Mouse (Mus musculus) layer of hippocampus, postnatal 36 days (tissue): ENCODE results near the gene AA986860. TPM values are rescaled to one million over a fixed set of nuclear protein-coding genes. Genes with fewer than 3 reads are reported as not detected.

ENCODE experiments used
- DNase-seq, 2 experiments: peaks; one replicate each; pipeline ENCODE4 v3.0.0; 2022
- total RNA-seq, 2 experiments: library from RNA; stranded (reverse); gene quantifications; 2 replicates each; pipeline ENCODE4 v1.2.3; 2021

AA986860 gene
- 1 to 10 TPM; 1.3 TPM for total RNA-seq

DNA sequence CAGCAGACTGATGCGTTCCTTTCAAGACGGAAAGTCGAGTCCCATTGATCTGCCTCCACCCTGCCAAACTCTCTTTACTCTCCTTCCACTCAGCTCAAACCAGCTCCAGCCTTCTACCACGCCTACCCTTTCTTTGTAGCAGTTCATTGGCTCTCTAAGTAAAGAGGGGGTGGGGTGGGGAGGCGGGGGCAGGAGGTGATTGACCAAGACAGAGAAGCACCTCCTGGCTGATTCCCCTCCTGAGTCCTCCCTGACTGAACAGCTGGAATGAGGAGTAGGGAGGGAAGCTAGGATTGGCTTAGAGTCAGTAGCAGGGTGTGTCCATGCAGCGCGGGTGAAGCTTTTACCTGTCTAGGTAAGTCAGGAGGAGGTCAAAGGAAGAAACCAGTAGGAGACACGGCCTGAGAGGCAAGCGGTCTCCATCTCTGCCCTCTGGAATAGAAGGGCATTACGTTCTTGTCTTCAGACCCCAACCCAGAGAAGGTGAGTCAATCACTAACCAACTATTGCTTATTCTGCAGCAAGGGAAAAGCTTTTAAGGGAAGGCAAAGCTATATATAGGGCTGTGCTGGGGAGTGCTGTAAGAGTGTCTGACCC is at the start of gene AA986860:
Gene AA986860, plus strand, starts transcription at position 236 of the 597 bp plus-strand sequence.
- DNase-seq = no peak

GRCm38 (mm10) chr1:130683905-130684304 is 47.9 kb upstream of the AA986860 start:
- DNase-seq = no peak

- no peak for DNase-seq
These were observed 33.2 kb upstream of the AA986860 start for GRCm38 (mm10) chr1:130698601-130699000.

- DNase-seq = peak; percentile 29 to 55
These were observed 31.7 kb upstream of the AA986860 start for GRCm38 (mm10) chr1:130699937-130700633.

GRCm38 (mm10) chr1:130701976-130702375 is 29.8 kb upstream of the AA986860 start:
- no peak for DNase-seq

GRCm38 (mm10) chr1:130703613-130704012 is 28.2 kb upstream of the AA986860 start:
- DNase-seq = no peak

DNA sequence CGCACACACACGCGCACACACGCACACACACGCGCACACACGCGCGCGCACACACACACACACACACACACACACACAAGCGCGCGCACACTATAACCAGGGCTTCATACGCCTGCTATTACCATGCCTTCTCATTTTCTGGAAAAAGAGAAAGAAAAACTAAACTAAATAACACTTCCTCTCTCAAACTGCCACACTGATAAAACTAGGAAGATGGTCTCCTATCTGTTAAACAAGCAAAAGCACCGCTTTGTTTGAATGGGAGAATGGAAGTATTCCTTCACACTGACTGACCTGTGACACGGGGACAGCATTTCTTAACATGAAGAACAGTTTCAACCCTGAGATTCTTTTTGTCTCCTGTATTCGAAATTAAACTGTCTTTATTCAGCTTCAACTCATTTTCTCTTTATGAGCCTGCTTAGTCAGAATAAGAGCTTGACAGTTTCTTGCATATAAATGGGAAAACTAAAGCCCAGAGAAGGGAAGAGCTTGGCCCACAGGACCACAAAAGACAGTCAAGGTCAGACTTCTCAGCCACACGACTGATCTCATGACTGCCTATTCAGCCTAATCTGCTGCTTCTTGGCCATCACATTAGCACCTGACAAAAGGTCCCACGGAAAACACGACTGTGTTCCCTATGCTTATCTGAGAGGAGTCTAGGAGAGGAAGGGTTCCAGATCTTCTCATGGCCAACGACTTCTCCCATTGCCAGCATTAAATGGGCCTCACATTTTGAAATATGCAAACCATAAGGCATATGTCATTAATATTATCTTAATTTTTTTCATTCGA is 21.3 kb upstream of the AA986860 start:
- no peak for DNase-seq

DNA sequence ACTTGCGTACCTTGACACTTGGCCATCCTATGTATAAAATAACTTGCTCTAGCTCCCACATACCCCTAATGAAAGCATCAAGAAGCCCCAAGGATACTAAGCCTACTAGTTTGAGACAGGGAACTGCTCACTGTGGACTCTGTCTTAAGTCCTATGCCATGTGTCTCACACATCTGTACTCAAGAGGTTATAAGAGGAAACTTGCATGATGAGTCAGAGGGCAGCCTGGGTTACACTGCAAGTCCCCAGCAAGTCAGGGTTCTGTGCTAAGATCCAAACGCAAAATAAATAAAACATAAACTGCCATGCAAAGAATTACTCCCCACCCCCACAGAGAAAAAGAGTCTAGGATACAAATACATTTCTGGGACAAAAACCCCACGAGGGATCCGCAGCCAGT is 17.7 kb upstream of the AA986860 start:
- DNase-seq = no peak

DNA sequence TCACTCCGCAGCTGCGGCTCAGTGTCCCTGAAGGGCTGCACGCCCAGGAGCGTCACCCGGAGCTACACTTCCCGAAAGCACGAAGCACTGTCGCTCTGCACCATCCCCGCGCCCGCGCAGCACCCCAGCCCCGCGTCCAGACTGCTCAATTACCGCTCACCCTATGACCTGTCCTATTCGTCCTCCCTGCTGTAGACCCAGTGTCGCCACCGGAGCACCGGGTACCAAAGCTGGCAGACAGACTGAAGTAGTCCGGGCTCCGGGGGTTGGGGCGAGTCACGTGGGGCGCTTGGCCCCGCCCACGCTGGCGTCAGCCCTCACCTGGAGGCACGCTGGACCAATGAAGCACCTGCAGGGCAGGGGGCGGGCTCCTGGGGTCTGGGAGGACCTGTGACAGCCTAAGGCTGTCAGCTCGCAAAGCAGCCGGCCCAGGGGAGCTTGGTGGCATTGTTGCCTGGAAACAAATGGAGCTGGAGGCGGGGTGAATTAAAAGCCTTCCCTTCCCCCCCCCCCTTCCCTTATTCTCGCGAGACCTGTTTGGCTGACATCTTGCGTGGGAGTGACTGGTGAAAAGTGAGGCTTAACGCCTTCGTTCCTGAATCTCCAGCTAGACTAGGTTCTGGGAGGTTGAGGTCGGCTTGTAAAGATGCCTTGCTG is 16.1 kb upstream of the AA986860 start, which contains the start of gene Gm29427:
Gene Gm29427, minus strand, starts transcription at position 239 of the 657 bp plus-strand sequence.
- DNase-seq = peak; percentile 92 to 93

GRCm38 (mm10) chr1:130716218-130716512 is 15.6 kb upstream of the AA986860 start:
- no peak for DNase-seq

GRCm38 (mm10) chr1:130716513-130717290 is 15.1 kb upstream of the AA986860 start:
- DNase-seq = peak; percentile 41 to 66

- peak; percentile 84 to 85 for DNase-seq
These were observed 14.4 kb upstream of the AA986860 start, which contains the start of gene Yod1 for GRCm38 (mm10) chr1:130717291-130717871. TSS of gene Yod1 (plus strand) at chr1:130717327.

GRCm38 (mm10) chr1:130724206-130724605 is 7.6 kb upstream of the AA986860 start:
- no peak for DNase-seq

GRCm38 (mm10) chr1:130726396-130726795 is 5.4 kb upstream of the AA986860 start:
- no peak for DNase-seq

DNA sequence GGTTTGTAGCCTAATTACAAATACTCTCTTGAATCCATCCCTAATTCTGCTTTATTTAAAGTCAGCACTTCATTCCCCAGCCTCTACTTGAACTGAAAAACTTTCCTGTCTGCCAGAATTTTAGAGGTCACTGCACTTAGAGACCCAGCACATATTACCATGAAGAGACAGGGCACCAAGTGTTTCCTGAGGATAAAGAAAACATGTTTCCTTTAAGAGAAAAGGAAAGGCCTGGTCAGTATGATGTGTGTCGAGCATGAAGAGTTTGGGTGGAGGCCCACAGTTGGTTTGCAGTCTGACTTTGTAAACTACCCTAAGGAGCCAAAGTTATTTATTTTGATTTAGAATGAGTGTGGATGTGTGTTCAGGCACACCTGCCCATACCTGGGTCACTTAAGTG is 3.7 kb upstream of the AA986860 start:
- no peak for DNase-seq

- no peak for DNase-seq
These were observed 3.1 kb upstream of the AA986860 start for GRCm38 (mm10) chr1:130728708-130729107.

DNA sequence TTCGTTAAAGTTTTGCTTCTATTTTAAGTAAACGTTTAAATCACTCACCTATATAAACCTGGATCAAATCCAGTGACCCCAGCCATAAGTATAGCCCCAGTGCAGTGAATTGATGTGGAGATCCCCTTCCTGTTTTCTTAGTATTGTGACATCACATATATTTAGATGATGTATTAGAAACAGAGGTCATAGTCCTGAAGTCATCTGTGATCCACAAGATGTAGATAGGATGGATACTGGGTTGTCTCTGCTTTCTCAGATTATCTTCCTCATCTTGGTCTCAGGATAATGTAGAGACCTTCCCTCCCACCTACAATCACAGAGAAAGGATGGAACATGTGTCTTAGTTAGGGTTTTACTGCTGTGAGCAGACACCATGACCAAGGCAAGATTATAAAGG is 2.6 kb upstream of the AA986860 start, which contains the start of gene Pfkfb2:
Gene Pfkfb2, minus strand, starts transcription at position 101 of the 400 bp plus-strand sequence.
- DNase-seq = no peak

DNA sequence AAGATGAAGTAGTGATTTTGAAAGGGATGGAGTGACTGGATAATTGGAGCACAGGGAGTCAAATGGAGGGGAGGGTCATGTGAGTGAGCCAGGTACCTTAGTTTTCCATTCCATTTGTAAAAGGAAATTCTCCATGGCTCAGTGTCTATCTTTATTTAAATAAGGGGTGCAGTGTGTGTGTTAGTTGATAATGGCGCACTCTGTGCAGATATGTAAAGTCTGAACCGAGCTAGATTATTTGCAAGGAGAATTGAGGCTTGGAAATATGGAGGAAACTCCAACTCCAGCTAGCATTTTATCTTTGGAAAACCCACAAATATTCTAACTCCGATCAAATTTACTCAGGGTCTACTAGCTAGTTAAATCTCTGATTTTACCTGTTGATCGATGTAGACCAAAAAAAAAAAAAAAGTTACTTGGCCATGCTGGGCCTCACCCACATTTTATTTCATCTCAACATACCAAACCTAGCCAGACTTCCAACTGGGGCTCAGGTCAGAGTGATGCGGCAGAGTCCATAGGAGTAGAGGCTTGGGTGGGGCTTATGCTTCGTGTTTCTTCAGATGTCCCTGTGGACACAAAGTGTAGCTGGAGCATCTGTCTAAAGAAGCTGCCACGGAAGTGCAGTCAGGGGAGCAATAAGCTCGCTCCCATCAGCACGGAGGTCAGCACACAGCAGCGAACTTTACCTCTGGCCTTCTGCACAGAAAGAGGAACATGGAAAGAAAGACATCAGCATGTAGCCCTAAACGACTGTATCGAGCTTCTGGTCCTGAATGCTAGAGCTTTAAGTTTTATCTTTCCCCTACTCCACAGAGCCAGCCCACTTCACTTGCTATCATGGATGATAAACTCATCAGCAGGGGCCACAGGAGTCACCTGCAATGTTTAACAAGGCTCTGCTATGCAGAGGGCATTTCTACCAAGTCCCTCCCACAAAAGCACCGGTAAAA is 1.2 kb downstream of the AA986860 start:
- DNase-seq = no peak

GRCm38 (mm10) chr1:130733671-130734070 is 1.9 kb downstream of the AA986860 start:
- DNase-seq = peak in 1 of 2 experiments; percentile 20

GRCm38 (mm10) chr1:130734452-130734851 is 2.7 kb downstream of the AA986860 start:
- no peak for DNase-seq
